ENCODE assay signal across 18 mouse cellular contexts in the genomic region with DNA sequence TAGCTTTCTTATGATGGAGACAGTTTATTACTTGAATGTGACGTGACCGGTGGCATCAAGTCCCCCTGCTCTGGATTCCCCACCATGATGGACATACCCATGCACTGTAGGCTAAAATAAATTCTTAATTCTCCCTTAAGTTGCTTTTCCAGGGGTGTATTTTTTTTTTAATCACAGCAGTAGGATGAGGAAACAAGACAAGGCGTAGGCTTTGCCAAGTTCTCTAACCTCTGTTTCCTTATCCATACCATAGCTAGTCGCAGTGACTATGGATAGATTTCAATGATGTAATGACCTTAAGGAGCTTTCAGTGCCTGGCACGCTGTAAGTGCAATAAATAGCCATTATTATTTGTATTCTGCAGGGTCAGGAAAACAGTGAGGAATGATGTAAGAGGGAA. TPM values are rescaled to one million over a fixed set of nuclear protein-coding genes. Genes with fewer than 3 reads are reported as not detected.
A peak's percentile ranks its signal among the peaks of the same experiment; 100 is the strongest.
DNase-seq lines count a peak whose midpoint lies in the region; ATAC-seq and TF ChIP-seq lines count a peak whose summit lies in the region.
"Had no signal": no experiment of that assay in that cellular context is flagged by ENCODE, and none has a peak within 500 bp of the region (broad histone marks: within the 10 kb centered on the region; RNA-seq: fewer than 3 reads in every experiment).

No protein-coding gene starts in this region.

- H3K4me3 ChIP-seq in heart, adult 2 months: no peak overlapping the region
- no peak overlapping the region for H3K4me3 ChIP-seq in liver, adult 2 months (ENCODE audit: insufficient read depth, low read depth, low read length)
- H3K4me3 ChIP-seq in liver, embryonic 11.5 days (ENCODE audit: low read depth, low read length): no peak overlapping the region
- no peak overlapping the region for H3K4me3 ChIP-seq in forebrain, embryonic 16.5 days (replicated peaks; ENCODE audit: low read length)
- H3K4me3 ChIP-seq: embryonic facial prominence, embryonic 15.5 days; forebrain, embryonic 13.5 days; midbrain, embryonic 12.5 days had no signal

- intact Hi-C loops in heart, adult 2 months (cut with DNase I): no loop called here

- peak overlapping the region; percentile 36 for H3K4me2 ChIP-seq in liver, embryonic 11.5 days
- no peak overlapping the region for H3K4me2 ChIP-seq in forebrain, embryonic 16.5 days (ENCODE audit: low read length)
- H3K4me2 ChIP-seq: embryonic facial prominence, embryonic 15.5 days; forebrain, embryonic 13.5 days; midbrain, embryonic 12.5 days had no signal

- no peaks in the 10 kb centered on the region for H3K27me3 ChIP-seq in heart, adult 2 months (ENCODE audit: control insufficient read depth, insufficient read depth, low read length)
- H3K27me3 ChIP-seq in liver, adult 2 months (ENCODE audit: control insufficient read depth, insufficient read depth, low read length): no peaks in the 10 kb centered on the region
- no peaks in the 10 kb centered on the region for H3K27me3 ChIP-seq in liver, embryonic 11.5 days (replicated peaks; ENCODE audit: control insufficient read depth, insufficient read depth, low read length)
- no peaks in the 10 kb centered on the region for H3K27me3 ChIP-seq in forebrain, embryonic 16.5 days (replicated peaks; ENCODE audit: control insufficient read depth, insufficient read depth, low read length)
- H3K27me3 ChIP-seq: embryonic facial prominence, embryonic 15.5 days; forebrain, embryonic 13.5 days; midbrain, embryonic 12.5 days; Patski had no signal

- no peak for TF ChIP-seq EP300 in heart, adult 2 months (IDR thresholded peaks at IDR 0.05; ENCODE audit: insufficient read depth, low read depth, low read length)

- TF ChIP-seq POLR2A in heart, adult 2 months (IDR thresholded peaks at IDR 0.05; ENCODE audit: insufficient read depth, low read depth, low read length): no peak
- TF ChIP-seq POLR2A in liver, adult 2 months (IDR thresholded peaks at IDR 0.05; ENCODE audit: extremely low read depth, insufficient read depth, low read length): no peak

- peaks cover 4% of the 10 kb centered on the region; the same call in 1 of the 2 replicates for H3K9me3 ChIP-seq in liver, embryonic 11.5 days (ENCODE audit: control insufficient read depth, low read length)
- H3K9me3 ChIP-seq in forebrain, embryonic 16.5 days (ENCODE audit: control insufficient read depth, low read length): no peaks in the 10 kb centered on the region
- H3K9me3 ChIP-seq: embryonic facial prominence, embryonic 15.5 days; forebrain, embryonic 13.5 days; midbrain, embryonic 12.5 days had no signal

- ATAC-seq in liver, embryonic 11.5 days (replicated peaks; ENCODE audit: low FRiP score): no peak
- ATAC-seq in megakaryocyte-erythroid progenitor cell, adult 5-6 weeks (replicated peaks; ENCODE audit: low FRiP score, low TSS enrichment, poor library complexity, severe bottlenecking): peak; percentile 19
- ATAC-seq in forebrain, embryonic 16.5 days: no peak
- ATAC-seq: forebrain, embryonic 13.5 days; Patski had no signal

- peak overlapping the region; percentile 34 for H3K27ac ChIP-seq in heart, adult 2 months
- H3K27ac ChIP-seq in liver, adult 2 months (replicated peaks; ENCODE audit: insufficient read depth, low read depth, low read length): no peak overlapping the region
- H3K27ac ChIP-seq in liver, embryonic 11.5 days (ENCODE audit: low read depth, low read length): peak overlapping the region; percentile 88
- no peak overlapping the region for H3K27ac ChIP-seq in forebrain, embryonic 16.5 days (ENCODE audit: low read length)
- H3K27ac ChIP-seq: embryonic facial prominence, embryonic 15.5 days; forebrain, embryonic 13.5 days; midbrain, embryonic 12.5 days had no signal

- no peak for DNase-seq in heart, adult 2 months
- no peak for DNase-seq in heart, adult 9 months (ENCODE audit: low spot score in 2 of 2)
- peak; percentile 35 for DNase-seq in liver, adult 2 months (ENCODE audit: extremely low read depth, low read depth, low spot score)
- no peak for DNase-seq in liver
- no peak for DNase-seq in liver, embryonic 11.5 days (ENCODE audit: low spot score)
- DNase-seq in adrenal gland, adult (ENCODE audit: inconsistent age in 2 of 2, low spot score in 1 of 2): no peak
- DNase-seq: cerebellum, adult 8-10 months; layer of hippocampus, postnatal 36 days; left cerebral cortex, postnatal 4 days; lung, postnatal 14 days; right cerebral cortex, postnatal 14 days; thymus, postnatal 4 days had no signal

- no peak for TF ChIP-seq CTCF in heart, adult 2 months (IDR thresholded peaks at IDR 0.05)
- TF ChIP-seq CTCF in liver, adult 2 months (IDR thresholded peaks at IDR 0.05; ENCODE audit: low read depth, low read length): no peak

- peaks cover 32% of the 10 kb centered on the region for H3K4me1 ChIP-seq in heart, adult 2 months (ENCODE audit: control insufficient read depth, insufficient read depth, low read length)
- peaks cover 17% of the 10 kb centered on the region for H3K4me1 ChIP-seq in liver, adult 2 months (ENCODE audit: control insufficient read depth, insufficient read depth, low read length)
- H3K4me1 ChIP-seq in liver, embryonic 11.5 days (replicated peaks; ENCODE audit: control insufficient read depth, insufficient read depth, low read length): peaks cover 29% of the 10 kb centered on the region
- H3K4me1 ChIP-seq in forebrain, embryonic 16.5 days (replicated peaks; ENCODE audit: control insufficient read depth, insufficient read depth, low read length): no peaks in the 10 kb centered on the region; the same call in 1 of the 2 replicates
- H3K4me1 ChIP-seq: forebrain, embryonic 13.5 days; midbrain, embryonic 12.5 days had no signal

- 54% methylated on average over 5 of the region's 5 CpGs for WGBS in heart, adult 2 months
- 77% methylated on average over 5 of the region's 5 CpGs for WGBS in liver, adult 2 months
- 80% methylated on average over 5 of the region's 5 CpGs for WGBS in liver, embryonic 11.5 days
- 89% methylated on average over 5 of the region's 5 CpGs for WGBS in forebrain, embryonic 16.5 days

- H3K79me2 ChIP-seq in heart, adult 2 months (replicated peaks; ENCODE audit: control insufficient read depth, insufficient read depth, low read length): peaks cover 3% of the 10 kb centered on the region
- H3K79me2 ChIP-seq in liver, adult 2 months (ENCODE audit: control insufficient read depth, insufficient read depth, low read length): no peaks in the 10 kb centered on the region

- peaks cover 42% of the 10 kb centered on the region for H3K36me3 ChIP-seq in heart, adult 2 months (ENCODE audit: control insufficient read depth, insufficient read depth, low read length)
- no peaks in the 10 kb centered on the region for H3K36me3 ChIP-seq in liver, adult 2 months (ENCODE audit: control insufficient read depth, insufficient read depth, low read length)
- peaks cover 9% of the 10 kb centered on the region; the same call in 1 of the 2 replicates for H3K36me3 ChIP-seq in liver, embryonic 11.5 days (ENCODE audit: control insufficient read depth, insufficient read depth, low read length)
- no peaks in the 10 kb centered on the region for H3K36me3 ChIP-seq in forebrain, embryonic 16.5 days (ENCODE audit: control insufficient read depth, insufficient read depth)
- H3K36me3 ChIP-seq: embryonic facial prominence, embryonic 15.5 days had no signal

- H3K9ac ChIP-seq in heart, adult 2 months (ENCODE audit: low read depth, low read length): no peak overlapping the region
- no peak overlapping the region for H3K9ac ChIP-seq in liver, adult 2 months (ENCODE audit: low read depth, low read length)
- H3K9ac ChIP-seq in liver, embryonic 11.5 days (ENCODE audit: low read depth, low read length): no peak overlapping the region
- no peak overlapping the region for H3K9ac ChIP-seq in forebrain, embryonic 16.5 days (replicated peaks; ENCODE audit: low read depth, low read length)
- H3K9ac ChIP-seq: embryonic facial prominence, embryonic 15.5 days; forebrain, embryonic 13.5 days; midbrain, embryonic 12.5 days had no signal

RNA-seq across cellular contexts. Expression of a gene that starts 21.5 kb away (rescaled TPM):
- 10 to 100 TPM; 21.9 to 63.9 TPM for total RNA-seq in heart, adult 2 months (2021)
- 17.7 and 32.1 TPM in 2 replicates for polyA plus RNA-seq in heart, adult 2 months (2012; rRNA removed)
- 0.47 and 0.55 TPM in 2 replicates for total RNA-seq in liver, adult 2 months (2014; rRNA removed)
- 0.50 and 1.1 TPM in 2 replicates for polyA plus RNA-seq in liver, adult 2 months (2012; rRNA removed)
- polyA plus RNA-seq in liver, embryonic 11.5 days (2014; fragmentation: Nextera tagmentation; extraction: Ambion mirVana): 8.5 and 8.8 TPM in 2 replicates
- total RNA-seq in megakaryocyte-erythroid progenitor cell, adult 5-6 weeks (2014; fragmentation: Nextera tagmentation): 0.20 and 0.92 TPM in 2 replicates
- not detected in 2 replicates for total RNA-seq in megakaryocyte-erythroid progenitor cell, adult 5-6 weeks (2017)
- polyA plus RNA-seq in forebrain, embryonic 16.5 days (2015; fragmentation: Nextera tagmentation; extraction: Ambion mirVana): 9.7 and 10.8 TPM in 2 replicates

RNA-seq across cellular contexts. Expression of a gene that starts 25.2 kb away (rescaled TPM):
- 1 to 10 TPM; 1.2 to 1.6 TPM for total RNA-seq in heart, adult 2 months (2021)
- 4.4 and 4.6 TPM in 2 replicates for polyA plus RNA-seq in heart, adult 2 months (2012; rRNA removed)
- total RNA-seq in liver, adult 2 months (2014; rRNA removed): 2.3 and 3.5 TPM in 2 replicates
- polyA plus RNA-seq in liver, adult 2 months (2012; rRNA removed): 6.2 and 7.0 TPM in 2 replicates
- polyA plus RNA-seq in liver, embryonic 11.5 days (2014; fragmentation: Nextera tagmentation; extraction: Ambion mirVana): 5.5 and 6.6 TPM in 2 replicates
- 8.4 TPM in 1 of 2 replicates, not detected in the other for total RNA-seq in megakaryocyte-erythroid progenitor cell, adult 5-6 weeks (2014; fragmentation: Nextera tagmentation)
- total RNA-seq in megakaryocyte-erythroid progenitor cell, adult 5-6 weeks (2017): 7.6 and 8.1 TPM in 2 replicates
- polyA plus RNA-seq in forebrain, embryonic 16.5 days (2015; fragmentation: Nextera tagmentation; extraction: Ambion mirVana): 4.1 and 5.0 TPM in 2 replicates

Comparison
In these comparisons a context has a peak if more than half of its experiments do, and no peak if none do; other contexts are left out.
1. H3K27ac ChIP-seq: peak in heart, adult 2 months (single experiment) and liver, embryonic 11.5 days (single experiment); none in liver, adult 2 months (single experiment) and forebrain, embryonic 16.5 days (single experiment).